Mouse (Mus musculus) neutrophil, adult 5-6 weeks (primary cell): Measurements from ENCODE around the gene Npepl1. TPM values are rescaled to one million over a fixed set of nuclear protein-coding genes. Genes with fewer than 3 reads are reported as not detected.

Experiments used
- ATAC-seq: fragments of 151-379, 151-347 bp; 2 replicates; pipeline ENCODE4 v1.8.0; 2017; ENCODE audit warnings: mild to moderate bottlenecking, moderate TSS enrichment; ENCODE audit not compliant: insufficient number of reproducible peaks, poor library complexity, low FRiP score, severe bottlenecking; ENCODE audit errors: extremely low read depth
- total RNA-seq: library from RNA; stranded (forward); fragments of 200-1000 nt; gene quantifications from 2 replicates; pipeline ENCODE4 v1.2.3, GENCODE M21; 2017

The Npepl1 gene
- total RNA-seq, 1 experiment from 2014 or later = 22.5 TPM

DNA sequence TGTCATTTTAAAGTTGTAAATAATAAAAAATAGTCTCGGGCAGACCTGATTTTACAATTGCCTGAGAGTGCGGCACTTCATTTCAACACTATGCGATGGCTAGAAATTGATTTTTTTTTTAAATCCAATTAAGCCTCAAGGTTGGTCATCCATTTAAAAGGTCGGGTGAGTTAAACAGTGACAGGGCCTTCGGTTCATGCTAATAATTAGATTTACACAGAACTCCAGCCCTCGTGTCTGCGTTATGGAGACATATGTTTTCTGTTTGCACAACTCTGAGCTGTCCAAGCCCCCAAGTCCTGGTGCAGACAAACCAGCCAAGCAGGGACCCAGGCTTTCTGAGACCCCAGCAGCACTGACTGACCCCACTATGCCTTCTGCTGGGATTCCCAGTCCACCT is 7.8 kb upstream of the Npepl1 start:
- ATAC-seq = no peak

DNA sequence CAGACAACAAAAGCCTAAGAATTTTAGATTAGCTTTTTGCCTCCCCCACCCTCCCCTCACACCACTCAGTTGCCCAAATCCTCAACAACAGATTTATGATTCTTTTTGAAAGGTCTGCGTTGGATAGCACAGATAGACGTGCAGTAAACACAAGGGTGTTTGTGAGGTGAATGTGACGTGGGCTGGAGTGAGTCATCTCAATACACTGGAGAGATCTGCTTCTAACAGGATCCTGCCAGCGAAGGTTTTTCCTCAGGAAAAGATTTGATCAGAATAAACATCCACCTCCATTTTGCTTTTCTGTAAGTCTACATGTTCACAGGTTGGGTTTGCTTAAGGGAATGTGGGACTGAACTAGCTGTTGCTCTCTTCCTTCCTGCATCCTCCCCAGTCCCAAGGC is 6.6 kb upstream of the Npepl1 start:
- no peak for ATAC-seq

DNA sequence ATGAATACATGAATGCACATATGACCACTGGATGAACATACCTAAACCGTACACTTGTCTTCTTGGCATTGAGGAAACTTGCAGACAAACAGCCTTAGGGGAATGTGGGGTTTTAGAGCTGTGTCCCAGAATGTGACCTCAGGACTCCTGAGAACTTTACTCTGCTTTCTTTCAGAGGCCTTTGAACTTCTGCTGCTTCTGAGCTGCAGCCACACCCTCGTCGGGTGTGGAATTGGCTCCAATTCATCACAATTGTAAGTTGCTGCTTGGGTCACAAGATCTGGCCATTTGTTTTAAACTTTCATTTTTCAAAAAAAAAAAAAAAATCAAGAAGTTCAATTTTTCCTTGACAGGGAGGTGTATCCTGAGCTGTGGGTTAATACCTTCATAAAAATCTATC is 2.8 kb upstream of the Npepl1 start:
- ATAC-seq = no peak

DNA sequence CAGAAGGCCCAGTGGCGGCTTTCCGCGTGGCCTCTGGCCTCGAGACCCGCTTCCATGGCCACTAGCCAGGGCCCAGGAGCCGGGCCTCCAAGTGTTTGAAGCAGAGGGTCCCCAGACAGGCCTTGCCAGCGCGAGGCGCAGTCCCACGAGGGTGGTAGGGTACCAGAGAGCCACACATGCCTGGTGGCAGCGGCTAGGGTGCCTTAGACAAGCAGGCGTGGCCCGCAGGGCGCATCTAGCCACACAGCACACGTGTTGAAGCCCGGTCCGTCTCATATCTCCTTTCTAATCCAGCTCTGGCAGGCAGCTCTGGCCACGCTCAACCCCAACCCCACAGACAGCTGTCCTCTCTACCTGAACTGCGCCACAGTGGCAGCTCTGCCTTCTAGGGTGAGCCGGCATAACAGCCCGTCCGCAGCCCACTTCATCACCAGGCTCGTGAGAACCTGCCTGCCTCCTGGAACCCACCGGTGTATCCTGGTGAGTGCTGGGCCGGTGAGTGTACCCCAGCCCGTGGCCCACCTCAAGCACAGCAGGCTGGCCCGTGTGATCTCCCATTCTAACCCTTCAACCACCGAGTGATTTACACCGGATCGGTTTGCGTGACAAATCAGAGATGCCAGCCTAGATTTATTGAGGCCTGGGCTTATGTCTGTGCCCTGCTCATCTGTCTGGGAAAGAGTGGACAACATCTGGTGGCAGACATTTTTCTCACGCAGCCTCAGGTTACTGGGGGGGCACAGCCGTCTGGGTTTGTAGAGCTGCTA is 817 bp downstream of the Npepl1 start:
- ATAC-seq = peak; percentile 17; the same call in 1 of the 2 replicates

DNA sequence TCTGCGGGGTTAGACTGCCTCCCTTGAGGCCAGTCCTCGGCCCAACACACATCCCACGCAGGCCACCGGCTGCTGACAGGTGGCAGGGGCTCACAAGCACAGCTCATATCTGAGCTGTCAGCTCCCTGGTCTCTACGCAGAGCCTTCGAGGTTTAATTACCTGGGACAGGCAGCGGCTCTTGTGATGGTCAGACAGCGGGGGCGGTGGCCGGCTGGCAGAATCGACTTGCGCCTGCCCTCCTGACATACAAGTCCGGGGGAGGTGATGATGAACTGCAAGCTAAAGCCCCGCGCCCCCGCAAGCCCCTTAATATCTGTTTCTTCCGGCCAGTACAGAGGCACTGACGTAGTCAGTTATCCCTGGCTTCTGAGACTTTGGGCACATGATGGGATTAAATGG is 2.8 kb downstream of the Npepl1 start:
- ATAC-seq = no peak

DNA sequence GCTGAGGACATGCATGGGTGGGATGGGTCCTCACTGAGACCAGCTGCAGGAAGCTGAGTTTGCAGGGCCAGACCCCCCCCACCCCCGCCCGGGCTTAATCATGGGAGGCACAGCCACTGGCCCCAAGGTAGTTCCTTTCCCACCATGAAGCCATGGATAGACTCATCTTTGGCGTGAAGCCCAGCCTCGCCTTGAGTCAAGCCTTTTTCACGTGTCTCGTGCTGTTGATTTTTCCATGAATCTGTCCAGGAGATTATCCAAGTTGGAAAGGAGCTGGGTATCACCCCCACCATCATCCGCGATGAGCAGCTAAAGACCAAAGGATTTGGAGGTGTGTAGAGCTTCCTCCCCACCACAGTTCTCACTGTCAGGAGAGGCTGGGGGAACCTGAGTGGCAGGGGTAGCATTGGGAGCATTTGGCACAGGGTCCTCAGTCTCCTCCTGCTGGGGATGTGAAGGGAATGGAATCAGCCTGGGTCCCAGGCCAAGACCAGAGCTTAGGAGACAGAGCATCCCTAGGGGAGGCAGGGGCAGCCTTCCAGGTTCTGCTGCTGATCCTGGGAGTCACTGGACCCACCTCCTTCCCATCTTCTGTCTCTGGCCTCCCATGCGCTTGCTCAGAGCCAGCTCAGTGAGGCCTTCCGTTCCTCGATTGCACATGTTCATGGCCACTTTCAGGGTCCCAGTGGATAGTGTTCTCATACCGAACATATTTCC is 4.2 kb downstream of the Npepl1 start:
- ATAC-seq = no peak

DNA sequence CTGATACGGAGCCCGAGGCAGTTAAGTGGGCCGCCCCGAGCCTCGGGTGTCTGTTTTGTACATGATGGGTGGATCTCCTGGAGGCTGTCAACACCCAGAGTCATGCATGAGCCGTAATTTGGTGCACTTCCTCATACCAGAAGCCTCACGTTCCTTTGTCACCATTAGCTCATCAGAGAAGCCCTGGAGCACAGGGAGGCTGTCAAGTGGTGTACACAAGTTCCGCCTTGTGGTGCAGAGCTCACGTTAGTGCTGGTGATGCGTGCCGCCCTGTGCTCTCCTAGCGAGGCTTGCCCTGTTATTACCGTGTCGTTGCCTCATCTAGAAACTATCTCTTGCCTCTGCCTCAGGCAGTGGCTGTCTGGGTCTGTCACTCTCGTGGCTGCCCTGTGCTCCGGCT is 6.8 kb downstream of the Npepl1 start:
- ATAC-seq = peak; percentile 24; the same call in 1 of the 2 replicates

DNA sequence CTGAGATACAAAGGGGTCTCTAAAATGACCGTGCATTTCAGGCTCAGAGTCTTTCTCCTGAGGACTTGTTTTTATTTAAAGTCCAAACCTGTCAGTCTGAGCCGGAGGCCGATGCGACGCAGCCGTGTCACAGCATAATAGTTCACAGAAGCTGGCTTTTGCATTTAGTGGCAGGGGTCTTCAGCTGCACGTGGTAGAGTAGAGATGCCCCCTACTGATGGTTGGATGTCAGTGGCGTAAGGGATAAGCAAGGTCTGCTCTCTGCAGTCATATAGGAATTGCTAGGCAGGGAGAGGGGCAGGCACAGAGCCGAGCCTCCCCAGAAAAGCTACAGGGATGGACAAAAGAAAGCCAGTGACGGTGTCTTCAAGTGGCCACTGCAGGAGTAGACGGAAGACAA is 8.0 kb downstream of the Npepl1 start:
- no peak for ATAC-seq

DNA sequence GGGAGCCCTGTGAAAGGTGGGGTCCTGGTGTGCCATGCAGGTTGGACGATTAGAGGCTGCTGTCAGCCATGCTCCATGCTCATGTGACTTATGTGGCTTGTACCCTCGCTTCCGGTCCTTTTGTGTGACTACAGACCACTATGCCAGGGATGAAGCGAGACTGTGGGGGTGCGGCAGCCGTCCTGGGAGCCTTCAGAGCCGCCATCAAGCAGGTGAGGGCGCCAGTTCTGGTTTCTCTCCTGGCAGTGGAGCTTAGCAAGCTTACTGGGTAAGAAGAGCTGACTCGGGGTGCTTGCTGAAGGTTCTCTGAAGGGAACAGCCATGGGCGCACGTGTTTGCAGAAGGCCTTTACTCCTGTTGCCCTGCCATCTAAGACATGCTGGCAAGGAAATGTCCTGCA is 9.1 kb downstream of the Npepl1 start:
- ATAC-seq = no peak

DNA sequence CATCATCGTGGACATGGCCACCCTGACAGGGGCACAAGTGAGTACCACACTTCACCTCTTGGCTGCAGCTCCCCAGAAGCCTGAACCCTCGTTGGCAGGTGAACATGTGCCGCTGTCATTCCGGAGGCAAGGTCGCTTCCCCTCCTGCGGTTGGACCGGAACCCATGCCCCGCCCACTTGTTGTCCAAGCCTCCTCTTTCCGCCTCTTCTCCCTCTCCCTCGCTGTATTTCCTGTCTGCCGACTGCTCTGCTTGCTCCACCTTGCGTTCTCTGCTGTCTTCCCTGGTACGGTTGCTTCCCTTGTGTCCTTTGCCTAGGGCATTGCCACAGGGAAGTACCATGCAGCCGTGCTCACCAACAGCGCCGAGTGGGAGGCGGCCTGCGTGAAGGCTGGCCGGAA is 10.5 kb downstream of the Npepl1 start:
- ATAC-seq = no peak

DNA sequence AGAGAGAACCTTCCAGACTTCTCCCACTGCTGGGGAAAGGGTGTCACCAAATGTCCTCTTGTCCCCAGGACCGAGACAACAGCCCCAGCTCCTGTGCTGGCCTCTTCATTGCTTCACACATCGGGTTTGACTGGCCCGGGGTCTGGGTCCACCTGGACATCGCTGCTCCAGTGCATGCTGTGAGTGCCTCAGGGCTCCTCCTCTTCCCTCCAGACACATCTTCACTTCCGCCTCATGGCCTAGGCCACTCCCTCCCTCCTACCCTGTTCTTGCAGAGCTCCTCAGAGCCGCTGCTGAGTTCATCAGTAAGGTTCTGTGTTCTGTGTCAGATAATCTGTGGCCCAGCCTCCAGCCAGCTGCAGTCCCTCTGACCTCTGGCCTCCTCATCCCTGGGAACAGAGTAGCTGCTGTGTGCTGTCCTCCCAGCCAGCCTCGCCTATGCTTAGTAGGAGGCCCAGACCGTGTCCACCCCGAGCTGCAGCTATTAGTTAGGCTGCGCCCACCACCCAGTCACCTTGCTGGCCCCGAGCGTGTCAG is 11.3 kb downstream of the Npepl1 start:
- ATAC-seq = no peak

DNA sequence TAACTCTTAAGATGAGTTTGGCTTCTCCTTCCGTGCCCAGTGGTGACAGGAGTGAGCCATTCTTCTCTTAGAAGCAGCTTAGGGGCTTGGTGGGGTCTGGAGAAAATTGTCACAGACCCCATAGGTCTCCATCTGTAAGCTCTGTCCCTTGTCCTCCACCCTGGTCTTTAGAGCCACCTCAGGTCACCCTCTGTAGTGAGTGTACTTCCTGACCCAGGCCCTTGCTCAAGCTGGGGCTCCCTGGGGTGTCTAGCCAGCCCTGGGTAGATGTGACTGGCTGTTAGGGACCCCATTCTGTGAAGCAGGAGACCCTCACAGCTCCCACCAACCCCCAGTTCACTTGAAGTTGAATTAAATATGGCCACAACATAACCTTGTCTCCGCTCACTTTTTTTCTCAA is 12.2 kb downstream of the Npepl1 start:
- no peak for ATAC-seq

DNA sequence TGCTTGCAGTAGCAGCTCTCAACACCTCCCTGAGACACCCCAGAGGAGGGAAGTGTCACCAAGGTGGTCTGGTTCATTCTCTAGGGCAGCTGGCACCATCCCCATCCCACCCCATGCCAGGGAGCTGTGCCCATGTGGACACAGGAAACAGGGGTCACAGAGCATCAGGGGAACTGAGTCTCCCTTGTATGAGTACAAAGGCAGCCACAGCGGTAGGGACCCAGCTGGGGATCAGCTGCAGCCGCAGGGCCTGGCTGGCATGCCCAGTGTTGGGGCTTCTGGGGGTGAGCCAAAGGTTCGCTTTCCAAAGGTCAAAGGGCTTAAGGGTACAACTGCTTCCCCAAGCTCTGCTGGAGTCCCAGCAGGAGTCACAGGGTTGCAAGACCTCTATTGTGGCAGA is 13.6 kb downstream of the Npepl1 start:
- ATAC-seq = no peak

DNA sequence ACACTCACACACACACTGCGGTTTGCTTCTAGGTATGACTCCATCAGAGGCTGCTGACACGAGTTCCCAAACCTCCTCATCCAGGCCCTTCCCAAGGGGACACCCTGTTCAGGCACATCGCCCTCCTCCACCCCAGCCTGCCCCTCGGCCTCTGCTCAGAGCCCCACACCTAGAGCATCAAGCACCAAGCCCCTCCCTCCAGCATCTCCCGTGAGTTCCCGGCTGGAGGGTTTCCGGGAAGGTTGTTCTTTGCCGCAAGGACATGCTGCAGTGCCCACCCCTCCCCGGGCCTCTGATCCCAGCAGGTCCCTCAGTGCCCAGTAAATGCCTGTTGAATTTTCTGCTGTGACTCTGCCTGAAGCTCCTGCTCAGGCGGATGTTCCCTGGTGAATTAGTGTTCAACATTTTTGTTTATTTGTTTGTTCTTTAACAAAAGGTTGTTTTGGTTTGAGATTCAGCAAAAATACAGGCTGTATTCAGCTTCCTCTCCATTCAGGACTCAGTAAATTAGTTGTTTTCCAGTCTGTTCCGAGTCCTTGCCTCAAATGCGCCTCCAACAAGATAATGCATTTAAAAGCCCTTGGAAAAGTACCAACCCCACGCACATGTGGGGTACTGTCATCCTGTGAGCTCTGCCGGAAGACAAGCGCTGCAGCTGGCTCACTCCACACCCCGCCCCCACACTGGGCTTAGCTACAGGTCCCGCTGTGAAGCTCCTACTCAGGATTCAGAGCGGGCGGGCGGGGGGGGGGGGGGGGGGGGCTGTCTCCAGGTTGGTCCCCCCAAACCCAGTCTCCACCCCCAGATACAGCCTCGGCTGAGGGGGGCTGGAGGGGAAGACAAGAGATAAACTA is 16.6 kb downstream of the Npepl1 start:
- ATAC-seq = no peak

DNA sequence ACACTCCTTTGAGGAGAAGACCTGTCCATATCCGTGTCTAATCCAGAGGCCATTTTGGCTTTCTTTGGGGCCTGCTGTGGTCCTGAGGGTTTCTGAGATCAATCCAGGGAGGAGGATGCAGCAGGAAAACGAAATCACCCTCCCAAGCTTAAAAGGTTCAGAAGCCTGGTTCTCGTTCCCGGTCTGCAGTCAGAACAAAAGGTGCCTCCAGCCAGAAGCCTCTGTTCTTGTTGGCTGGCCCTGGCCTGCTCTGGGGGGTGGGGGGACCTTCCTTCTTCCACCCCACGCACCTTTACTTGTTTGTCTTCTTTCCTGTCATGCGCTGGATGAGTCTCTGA is 17.2 kb downstream of the Npepl1 start:
- ATAC-seq = no peak

DNA sequence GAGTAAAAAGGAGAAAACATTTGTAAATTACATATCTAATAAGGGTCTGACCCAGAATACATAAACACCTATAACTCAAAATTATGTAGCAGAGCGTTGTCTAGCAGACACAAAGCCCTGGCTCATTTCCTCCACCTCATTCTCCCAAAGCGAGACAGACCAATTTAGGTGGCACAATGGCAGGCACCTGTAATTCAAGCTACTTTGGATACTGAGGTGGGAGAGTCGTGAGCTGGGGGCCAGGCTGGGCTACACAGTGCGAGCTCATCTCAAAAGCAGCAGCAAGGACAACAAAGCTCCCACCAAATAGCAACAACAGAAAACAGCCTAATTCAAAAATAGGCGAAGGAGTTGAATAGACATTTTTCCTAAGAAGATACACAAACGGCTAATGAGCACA is 18.8 kb downstream of the Npepl1 start:
- no peak for ATAC-seq

DNA sequence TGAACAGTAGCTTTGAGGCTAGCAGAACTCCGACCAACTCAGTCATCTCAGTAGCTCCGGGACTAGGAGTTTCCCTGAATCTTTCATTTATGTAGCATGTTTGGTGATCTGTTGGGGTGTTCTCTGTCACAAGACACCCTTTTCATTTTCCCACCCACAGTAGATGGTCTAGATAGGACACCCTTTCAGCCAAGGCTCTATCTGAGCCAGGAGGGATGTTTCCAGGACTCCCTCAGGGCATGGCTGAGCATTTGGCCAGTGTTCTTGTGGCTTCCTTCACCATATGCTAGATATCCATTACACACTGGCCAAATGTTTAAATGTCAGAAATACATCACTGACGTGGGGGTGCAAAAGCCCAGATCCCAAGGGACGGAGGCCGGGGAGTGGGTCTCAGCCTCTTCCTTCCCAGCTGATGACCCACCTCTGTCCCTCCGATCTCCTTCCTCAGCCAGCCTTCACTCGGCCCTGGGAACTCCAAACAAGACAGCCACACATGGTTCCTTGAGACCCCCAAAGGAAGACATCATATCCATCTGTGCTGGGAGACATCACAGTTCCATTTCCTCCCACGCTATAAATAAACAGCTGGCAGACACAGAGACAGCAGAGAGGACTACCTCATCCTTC is 20.4 kb downstream of the Npepl1 start:
- ATAC-seq = no peak

DNA sequence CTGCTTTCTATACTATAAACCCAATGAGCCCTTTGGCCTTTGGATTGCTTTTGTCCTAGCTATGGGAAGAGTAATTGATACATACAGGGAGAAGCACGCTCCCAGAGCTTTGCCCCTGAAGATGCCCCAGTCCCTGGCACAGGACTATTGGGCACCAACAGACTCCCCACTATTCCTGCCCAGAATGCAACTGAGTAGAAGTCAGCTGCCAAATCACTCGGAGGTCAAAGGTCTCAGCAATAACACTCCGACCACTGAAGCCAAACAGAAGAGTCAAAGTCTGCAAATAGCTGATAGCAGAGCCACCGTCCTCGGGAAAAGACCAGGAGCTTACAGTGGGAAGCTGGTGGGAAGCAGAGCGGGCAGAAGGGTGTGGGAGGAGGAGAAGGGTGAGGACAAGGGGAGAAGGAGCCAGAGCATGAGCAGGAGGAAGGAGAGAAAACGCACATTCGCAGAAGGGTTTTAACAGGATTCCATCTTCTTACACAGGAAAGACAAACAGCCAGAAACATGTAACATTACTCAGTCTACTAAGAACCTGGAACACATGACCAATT is 22.3 kb downstream of the Npepl1 start:
- no peak for ATAC-seq

DNA sequence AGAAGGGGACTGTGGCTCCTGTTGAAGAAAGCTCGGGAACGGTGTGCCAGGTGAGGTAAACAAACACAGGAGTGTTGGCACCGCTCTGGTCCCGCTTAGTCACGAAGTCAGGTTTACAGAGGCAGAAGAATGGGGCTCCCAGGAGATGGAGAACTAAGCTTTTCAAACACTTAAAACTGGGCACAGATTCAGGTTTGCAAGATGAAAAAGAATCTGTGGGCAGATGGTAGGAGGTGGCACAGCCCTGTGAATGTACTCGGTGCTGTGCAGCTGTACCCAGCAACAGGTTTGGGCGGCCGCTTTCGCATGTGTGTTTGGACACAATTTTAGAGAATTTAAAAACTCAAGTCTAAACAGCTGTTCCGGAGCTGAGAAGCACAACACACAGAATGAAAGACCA is 48.9 kb downstream of the Npepl1 start:
- no peak for ATAC-seq
